Mouse (Mus musculus) thymus, postnatal 0 days (tissue): ENCODE measurements at regions not wholly inside any gene's neighbourhood (a gene's known extent, or its start where the extent isn't known, plus 50 kb on each side); places are given as distances from the start of the nearest gene placed in this dataset.

ENCODE experiments used
- DNase-seq: peaks from one replicate; pipeline ENCODE4 v3.0.0-alpha.2; 2015; ENCODE audit warnings: low spot score

DNA sequence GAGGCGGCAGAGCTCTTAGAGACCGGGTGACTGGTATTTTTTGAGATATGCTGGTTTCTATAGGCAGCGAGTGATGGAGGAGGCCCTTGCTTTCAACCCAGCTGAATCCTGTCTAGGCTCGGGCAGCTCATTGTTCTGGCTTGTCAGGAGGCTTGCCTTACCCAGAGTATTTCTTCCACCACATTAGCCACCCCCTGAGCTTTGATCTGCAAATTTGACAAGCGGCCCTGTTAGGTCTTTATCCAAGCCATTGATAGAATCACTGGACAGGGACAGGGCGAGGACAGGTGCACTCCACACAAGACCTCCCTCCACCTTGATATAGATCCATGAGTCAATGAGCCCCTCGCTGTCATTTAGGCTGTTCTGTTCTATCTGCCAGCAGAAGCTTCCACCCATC is 343.0 kb upstream of the Fam19a5 start:
- no peak for DNase-seq

DNA sequence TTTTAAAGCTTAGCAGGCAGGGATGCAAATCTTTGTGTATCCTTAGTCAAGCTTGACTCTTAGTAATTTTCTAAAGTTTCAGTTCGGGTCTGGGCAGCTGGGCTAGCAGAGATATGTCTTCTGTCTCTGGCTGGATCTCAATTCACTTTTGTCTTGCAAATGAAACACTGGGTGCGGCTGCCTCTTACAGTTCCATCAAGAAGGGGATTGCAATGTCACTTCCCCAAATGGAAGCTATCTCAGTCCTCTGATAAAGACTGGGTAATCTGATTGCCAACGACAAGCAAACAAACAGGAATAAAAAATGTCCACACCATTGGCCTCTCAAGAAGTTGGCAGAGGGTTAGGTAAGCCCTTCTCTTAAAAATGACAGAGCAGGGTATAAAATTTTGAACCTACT is 314.1 kb upstream of the Fam19a5 start:
- no peak for DNase-seq

DNA sequence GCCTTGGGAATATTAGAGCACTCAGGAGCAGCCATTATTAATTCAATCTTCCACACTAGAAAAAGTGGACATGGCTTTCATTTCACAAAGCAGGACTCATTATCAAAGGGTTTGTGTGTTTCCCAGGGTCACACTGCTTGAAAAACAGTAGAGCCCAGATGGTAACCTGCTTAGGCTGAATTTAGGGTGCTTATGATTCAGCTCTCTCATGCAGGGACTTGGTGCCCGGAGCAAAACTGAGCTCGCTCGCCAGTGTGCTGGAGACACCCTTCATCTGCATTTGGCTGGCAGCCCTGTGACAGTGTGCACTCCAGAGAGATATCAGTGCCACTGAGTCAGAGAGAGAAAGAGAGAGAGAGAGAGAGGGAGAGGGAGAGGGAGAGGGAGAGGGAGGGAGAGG is 308.0 kb upstream of the Fam19a5 start:
- no peak for DNase-seq

- no peak for DNase-seq
Observed at GRCm38 (mm10) chr15:87239057-87239456, 305.0 kb upstream of the Fam19a5 start.

DNA sequence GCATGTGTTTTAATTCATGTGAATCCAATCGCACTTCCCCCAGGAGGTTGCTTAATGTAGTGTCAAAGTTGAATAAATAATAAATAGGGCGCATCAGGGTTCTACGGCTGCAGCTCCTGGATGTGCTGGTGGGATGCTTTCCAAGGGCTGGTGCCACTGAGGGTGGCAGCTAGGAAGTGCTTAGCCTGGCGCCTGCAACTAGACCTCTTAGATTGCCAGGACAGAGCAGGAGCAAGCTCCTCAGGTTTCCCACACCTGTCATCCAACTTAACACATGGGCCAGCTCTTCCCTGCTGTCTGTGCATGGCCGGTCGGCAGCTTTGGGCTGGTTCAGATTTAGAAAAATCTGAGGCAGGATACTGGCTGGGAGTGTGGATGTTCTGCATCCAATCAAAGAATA is 282.6 kb upstream of the Fam19a5 start:
- no peak for DNase-seq

DNA sequence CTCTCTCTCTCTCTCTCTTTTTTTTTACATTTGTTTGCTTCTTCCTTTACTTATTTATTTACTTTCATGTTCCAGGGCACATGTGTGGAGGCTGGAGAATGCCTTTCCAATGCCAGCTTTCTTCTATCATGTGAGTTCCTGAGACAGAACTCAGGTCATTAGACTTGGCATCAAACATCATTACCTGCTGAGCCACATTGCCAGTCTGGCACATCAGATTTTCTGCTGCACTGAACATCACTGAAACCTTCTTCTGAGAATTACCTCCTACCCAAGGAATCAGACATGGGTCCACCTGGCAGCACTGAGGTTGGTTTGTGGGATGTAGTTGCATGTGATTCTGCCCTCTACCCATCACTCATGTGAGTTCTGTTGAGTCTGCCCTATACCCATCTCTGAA is 279.2 kb upstream of the Fam19a5 start:
- no peak for DNase-seq

- DNase-seq: no peak
Observed at GRCm38 (mm10) chr15:87290987-87291529, 253.0 kb upstream of the Fam19a5 start.

- no peak for DNase-seq
Observed at GRCm38 (mm10) chr15:87319896-87320295, 224.2 kb upstream of the Fam19a5 start.

- DNase-seq: no peak
Observed at GRCm38 (mm10) chr15:87321067-87321985, 222.8 kb upstream of the Fam19a5 start.

DNA sequence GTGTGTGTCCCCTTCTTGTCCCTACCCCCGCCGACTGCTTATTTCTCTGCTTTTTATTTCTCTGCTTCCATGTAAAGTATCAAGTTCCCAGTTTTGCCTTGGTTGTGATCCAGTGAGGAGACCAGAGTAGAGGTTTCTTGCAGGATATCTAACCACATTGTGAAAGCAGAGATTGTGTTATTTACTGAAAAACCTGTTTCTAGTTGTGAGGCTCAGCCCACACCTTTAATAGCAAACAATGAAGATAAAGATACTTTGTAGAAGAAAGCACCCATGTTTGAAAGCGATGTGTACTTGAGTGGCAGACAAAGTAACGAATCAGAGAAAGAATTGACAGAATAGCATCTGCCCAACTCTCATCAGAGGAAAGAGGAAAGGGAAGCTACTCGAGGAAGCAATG is 218.7 kb upstream of the Fam19a5 start:
- DNase-seq: no peak

- no peak for DNase-seq
Observed at GRCm38 (mm10) chr15:87326281-87326680, 217.8 kb upstream of the Fam19a5 start.

DNA sequence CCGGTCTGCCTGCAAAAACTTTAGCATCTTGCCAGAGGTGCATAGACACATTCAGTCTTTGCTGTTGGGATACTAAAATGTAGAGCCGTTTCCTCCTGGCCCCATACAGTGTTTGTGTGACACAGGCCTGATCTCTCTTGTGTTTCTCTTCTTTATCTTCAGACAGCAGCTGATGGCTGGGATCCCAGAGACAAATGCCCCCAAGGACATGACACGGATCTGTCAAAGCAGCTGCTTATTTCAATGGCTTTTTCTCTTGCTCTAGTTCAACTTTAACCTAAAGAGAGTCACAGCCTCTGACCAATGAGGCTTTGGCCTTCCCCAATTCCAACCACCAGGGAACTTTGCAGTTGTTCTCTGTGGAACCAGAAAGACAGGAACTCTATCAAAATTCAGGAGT is 211.7 kb upstream of the Fam19a5 start:
- no peak for DNase-seq

- no peak for DNase-seq
Observed at GRCm38 (mm10) chr15:87333527-87333926, 210.6 kb upstream of the Fam19a5 start.

DNA sequence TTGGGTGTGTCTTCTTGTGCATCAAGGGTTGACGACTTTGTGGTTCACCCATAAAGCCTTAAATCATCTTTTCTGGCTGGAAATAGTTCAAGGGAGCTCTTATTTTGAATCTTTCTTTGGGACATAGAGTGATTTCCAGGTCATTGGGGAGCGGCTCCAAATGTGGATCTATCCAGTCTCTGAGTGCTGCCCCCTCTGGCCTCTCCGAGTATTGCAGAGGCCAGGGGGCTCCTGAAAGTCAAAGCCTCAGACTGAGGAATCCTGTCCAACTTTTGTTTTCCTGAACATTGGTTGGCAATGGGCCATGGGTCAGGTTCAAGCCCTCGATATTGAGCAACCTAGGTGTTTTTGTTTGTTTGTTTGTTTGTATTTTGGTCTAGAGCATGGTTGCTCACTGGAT is 209.7 kb upstream of the Fam19a5 start:
- no peak for DNase-seq

GRCm38 (mm10) chr15:87335324-87335723 is 208.8 kb upstream of the Fam19a5 start:
- DNase-seq: no peak

- DNase-seq: no peak
Observed at GRCm38 (mm10) chr15:87335737-87336136, 208.4 kb upstream of the Fam19a5 start.

DNA sequence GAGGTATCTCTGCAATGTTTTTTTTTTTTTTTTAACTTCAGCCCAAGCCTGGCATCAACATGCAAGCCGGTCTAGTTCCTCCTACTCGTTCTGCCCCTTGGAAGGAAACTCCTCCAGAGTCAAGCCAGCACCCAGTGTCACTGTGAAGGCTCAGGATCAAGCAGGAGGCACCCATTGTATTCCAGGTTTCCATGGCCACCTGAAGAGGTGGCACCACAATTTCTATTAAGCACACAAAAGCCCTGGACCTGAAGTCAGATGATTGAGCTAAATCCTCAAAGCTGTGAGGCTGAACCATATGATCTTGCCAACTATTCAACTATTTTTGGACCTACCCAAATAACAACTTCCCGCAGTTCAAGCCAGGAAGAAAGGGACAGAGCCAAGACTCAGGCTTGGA is 204.2 kb upstream of the Fam19a5 start:
- DNase-seq: no peak

- no peak for DNase-seq
Observed at GRCm38 (mm10) chr15:87342656-87343055, 201.4 kb upstream of the Fam19a5 start.

DNA sequence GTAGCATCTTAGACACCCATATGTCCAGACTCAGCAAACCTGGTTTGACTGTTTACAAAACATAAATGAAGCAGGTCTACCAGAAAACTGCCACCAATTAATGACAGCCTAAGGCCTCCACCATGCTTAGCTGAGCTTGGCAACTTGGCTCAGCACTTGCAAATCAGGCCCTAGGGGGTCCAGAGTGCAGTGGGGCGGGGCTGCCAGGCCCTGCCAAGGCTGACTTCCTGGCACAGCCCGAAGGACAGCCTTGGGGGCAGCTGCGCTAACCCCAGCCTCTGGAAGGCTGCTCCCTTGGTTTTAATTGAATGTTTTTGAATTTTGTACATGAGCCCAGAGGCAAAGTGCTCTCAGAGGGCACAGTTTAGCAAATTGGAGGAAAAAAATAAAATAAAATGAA is 198.3 kb upstream of the Fam19a5 start:
- no peak for DNase-seq

- DNase-seq: no peak
Observed at GRCm38 (mm10) chr15:87349533-87350247, 194.4 kb upstream of the Fam19a5 start.

- no peak for DNase-seq
Observed at GRCm38 (mm10) chr15:87352812-87353211, 191.3 kb upstream of the Fam19a5 start.

DNA sequence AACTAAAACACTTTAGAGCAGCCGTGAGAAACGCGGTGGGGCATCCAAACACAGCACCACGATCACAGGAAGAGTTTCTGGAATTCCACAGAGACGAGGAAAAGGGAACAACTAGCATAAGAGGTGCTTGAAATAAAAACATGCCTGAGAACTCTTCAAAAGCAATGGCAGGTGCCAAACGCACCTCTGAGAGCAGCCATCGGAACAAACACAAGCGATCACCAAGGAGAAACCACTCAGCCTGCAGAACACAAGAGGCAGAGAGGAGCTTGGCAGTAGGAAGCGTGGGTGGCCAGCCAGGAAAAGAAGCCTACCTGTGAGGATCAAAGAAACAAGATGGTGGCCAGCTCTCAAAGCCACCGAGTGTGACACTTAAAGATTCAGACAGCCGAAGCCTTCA is 190.2 kb upstream of the Fam19a5 start:
- no peak for DNase-seq
